Mouse (Mus musculus) MEL (cell line): ENCODE data around the gene Sprr1b. TPM values are rescaled to one million over a fixed set of nuclear protein-coding genes. Genes with fewer than 3 reads are reported as not detected.

ENCODE experiments used
- DNase-seq: peaks from one replicate; pipeline ENCODE4 v3.0.0; 2011; ENCODE audit warnings: low read depth, low spot score
- H3K27ac ChIP-seq: 2 replicates; pipeline ENCODE4 v1.5.1; 2012; ENCODE audit warnings: low read depth, mild to moderate bottlenecking, control low read depth, low read length, moderate library complexity; ENCODE audit not compliant: control insufficient read depth
- H3K27me3 ChIP-seq, 2 experiments: fragments of 150-350 bp in 1 of 2; sonication (generic) in 1 of 2; 2 replicates each; pipeline ENCODE4 v1.6.1; 2012; ENCODE audit warnings: low read length in 2 of 2, mild to moderate bottlenecking in 2 of 2, improper control_type of control experiment in 1 of 2, moderate library complexity in 1 of 2; ENCODE audit not compliant: insufficient read depth in 2 of 2, control insufficient read depth in 1 of 2
- H3K36me3 ChIP-seq, 2 experiments: 2 replicates each; pipeline ENCODE4 v1.6.1; 2012 to 2014; ENCODE audit warnings: low read length in 2 of 2, improper control_type of control experiment in 1 of 2, inconsistent platforms in 1 of 2, mild to moderate bottlenecking in 1 of 2; ENCODE audit not compliant: insufficient read depth in 2 of 2, control insufficient read depth in 1 of 2
- H3K4me1 ChIP-seq, 2 experiments: fragments of 150-350 bp in 1 of 2; sonication (generic) in 1 of 2; 2 replicates each; pipeline ENCODE4 v1.6.1; 2012; ENCODE audit warnings: low read length in 2 of 2, improper control_type of control experiment in 1 of 2, mild to moderate bottlenecking in 1 of 2; ENCODE audit not compliant: insufficient read depth in 2 of 2, control insufficient read depth in 1 of 2
- H3K4me3 ChIP-seq, 2 experiments: fragments of 150-350 bp in 1 of 2; sonication (generic) in 1 of 2; 2 replicates each; pipeline ENCODE4 v1.5.1; 2012; ENCODE audit warnings: low read depth in 2 of 2, low read length in 2 of 2, mild to moderate bottlenecking in 2 of 2, moderate library complexity in 2 of 2, control low read depth in 1 of 2, improper control_type of control experiment in 1 of 2; ENCODE audit not compliant: control insufficient read depth in 1 of 2, insufficient read depth in 1 of 2
- H3K79me2 ChIP-seq: 2 replicates; pipeline ENCODE4 v1.6.1; 2012; ENCODE audit warnings: mild to moderate bottlenecking, low read length, moderate library complexity; ENCODE audit not compliant: control insufficient read depth, poor library complexity, insufficient read depth
- H3K9ac ChIP-seq: 2 replicates; pipeline ENCODE4 v1.6.1; 2012; ENCODE audit warnings: low read depth, mild to moderate bottlenecking, control low read depth, low read length, moderate library complexity; ENCODE audit not compliant: control insufficient read depth, poor library complexity, severe bottlenecking
- H3K9me3 ChIP-seq: fragments of 150-350 bp; sonication (generic); replicated peaks from 2 replicates; pipeline ENCODE4 v1.6.1; 2012; ENCODE audit warnings: mild to moderate bottlenecking, low read length, improper control_type of control experiment, moderate library complexity; ENCODE audit not compliant: insufficient read depth
- BHLHE40 ChIP-seq: IDR thresholded peaks from 2 replicates; pipeline ENCODE4 v1.6.1; 2012; ENCODE audit warnings: low read depth, mild to moderate bottlenecking, inconsistent platforms, low read length, improper control_type of control experiment, borderline replicate concordance
- CHD1 ChIP-seq: IDR thresholded peaks from 2 replicates; pipeline ENCODE4 v1.6.1; 2012; ENCODE audit warnings: low read depth, mild to moderate bottlenecking, inconsistent platforms, low read length, improper control_type of control experiment
- CTCF ChIP-seq, 3 experiments: IDR thresholded peaks in 2 of 3; conservative IDR thresholded peaks in 1 of 3; 2 replicates each; pipeline ENCODE4 v1.5.1; 2011 to 2012; ENCODE audit warnings: low read length in 3 of 3, low read depth in 2 of 3, mild to moderate bottlenecking in 2 of 3, improper control_type of control experiment in 1 of 3, inconsistent platforms in 1 of 3, mixed read lengths in 1 of 3, moderate library complexity in 1 of 3; ENCODE audit not compliant: control insufficient read depth in 1 of 3, insufficient read depth in 1 of 3, poor library complexity in 1 of 3, severe bottlenecking in 1 of 3
- E2F4 ChIP-seq: IDR thresholded peaks from 2 replicates; pipeline ENCODE4 v1.6.1; 2011; ENCODE audit warnings: low read depth, low read length, improper control_type of control experiment, borderline replicate concordance
- ELF1 ChIP-seq: IDR thresholded peaks from 2 replicates; pipeline ENCODE4 v1.6.1; 2014; ENCODE audit warnings: low read depth, mild to moderate bottlenecking, inconsistent platforms, low read length, improper control_type of control experiment, moderate library complexity
- EP300 ChIP-seq, 2 experiments: IDR thresholded peaks; 2 replicates each; pipeline ENCODE4 v1.6.1; 2011; ENCODE audit warnings: improper control_type of control experiment in 2 of 2, low read length in 2 of 2, low read depth in 1 of 2, mild to moderate bottlenecking in 1 of 2
- ETS1 ChIP-seq: IDR thresholded peaks from 2 replicates; pipeline ENCODE4 v1.6.1; 2012; ENCODE audit warnings: low read depth, mild to moderate bottlenecking, inconsistent platforms, low read length, improper control_type of control experiment, moderate library complexity
- GABPA ChIP-seq: IDR thresholded peaks from 2 replicates; pipeline ENCODE4 v1.6.1; 2012; ENCODE audit warnings: low read depth, mild to moderate bottlenecking, inconsistent platforms, low read length, improper control_type of control experiment, moderate library complexity
- MXI1 ChIP-seq: IDR thresholded peaks from 2 replicates; pipeline ENCODE4 v1.6.1; 2011; ENCODE audit warnings: mild to moderate bottlenecking, low read depth, low read length, improper control_type of control experiment
- MYB ChIP-seq: IDR thresholded peaks from 2 replicates; pipeline ENCODE4 v1.6.1; 2011; ENCODE audit warnings: mild to moderate bottlenecking, low read depth, low read length, improper control_type of control experiment
- POLR2AphosphoS5 ChIP-seq: IDR thresholded peaks from 2 replicates; pipeline ENCODE4 v1.6.1; 2012; ENCODE audit warnings: low read depth, borderline replicate concordance, mild to moderate bottlenecking, inconsistent platforms, low read length, moderate library complexity, mixed read lengths
- SIN3A ChIP-seq: IDR thresholded peaks from 2 replicates; pipeline ENCODE4 v1.6.1; 2012; ENCODE audit warnings: low read length, improper control_type of control experiment, inconsistent platforms
- SMC3 ChIP-seq: IDR thresholded peaks from 2 replicates; pipeline ENCODE4 v1.6.1; 2011; ENCODE audit warnings: low read depth, low read length, improper control_type of control experiment
- TAL1 ChIP-seq: IDR thresholded peaks from 2 replicates; pipeline ENCODE4 v1.6.1; 2012; ENCODE audit warnings: mild to moderate bottlenecking, inconsistent platforms, low read length, moderate library complexity, mixed read lengths
- TBP ChIP-seq: IDR thresholded peaks from 2 replicates; pipeline ENCODE4 v1.8.0; 2011; ENCODE audit warnings: low read depth, low read length, improper control_type of control experiment
- TCF12 ChIP-seq: IDR thresholded peaks from 2 replicates; pipeline ENCODE4 v1.6.1; 2014; ENCODE audit warnings: low read depth, mild to moderate bottlenecking, inconsistent platforms, low read length, improper control_type of control experiment, moderate library complexity
- ZC3H11A ChIP-seq: IDR thresholded peaks from 2 replicates; pipeline ENCODE4 v1.6.1; 2012; ENCODE audit warnings: low read depth, mild to moderate bottlenecking, inconsistent platforms, low read length, improper control_type of control experiment
- ZKSCAN1 ChIP-seq: IDR thresholded peaks from 2 replicates; pipeline ENCODE4 v1.6.1; 2012; ENCODE audit warnings: low read depth, mild to moderate bottlenecking, inconsistent platforms, low read length, improper control_type of control experiment, moderate library complexity
- ZMIZ1 ChIP-seq: IDR thresholded peaks from 2 replicates; pipeline ENCODE4 v1.6.1; 2012; ENCODE audit warnings: low read depth, mild to moderate bottlenecking, inconsistent platforms, low read length, improper control_type of control experiment, moderate library complexity
- ZNF384 ChIP-seq: IDR thresholded peaks from 2 replicates; pipeline ENCODE4 v1.6.1; 2012; ENCODE audit warnings: low read depth, mild to moderate bottlenecking, inconsistent platforms, low read length, improper control_type of control experiment
- polyA plus RNA-seq, 2 experiments: library from polyadenylated mRNA; stranded (reverse) in 1 of 2; unstranded in 1 of 2; fragments of >175 nt in 1 of 2; fragments of >200 nt in 1 of 2; gene quantifications; 2 replicates each; pipeline versions ENCODE4 v1.2.1 to v1.2.4; 2012; ENCODE audit warnings: low replicate concordance in 2 of 2, low read depth in 1 of 2; ENCODE audit not compliant: insufficient read length in 2 of 2, insufficient read depth in 1 of 2, missing spikeins in 1 of 2
- total RNA-seq: library from RNA; depleted of rRNA; stranded (reverse); fragments of 300-350 nt; gene quantifications from 2 replicates; pipeline ENCODE4 v1.2.3, GENCODE M21; 2012

Gene Sprr1b
- total and polyA plus RNA-seq, 3 experiments = not detected

DNA sequence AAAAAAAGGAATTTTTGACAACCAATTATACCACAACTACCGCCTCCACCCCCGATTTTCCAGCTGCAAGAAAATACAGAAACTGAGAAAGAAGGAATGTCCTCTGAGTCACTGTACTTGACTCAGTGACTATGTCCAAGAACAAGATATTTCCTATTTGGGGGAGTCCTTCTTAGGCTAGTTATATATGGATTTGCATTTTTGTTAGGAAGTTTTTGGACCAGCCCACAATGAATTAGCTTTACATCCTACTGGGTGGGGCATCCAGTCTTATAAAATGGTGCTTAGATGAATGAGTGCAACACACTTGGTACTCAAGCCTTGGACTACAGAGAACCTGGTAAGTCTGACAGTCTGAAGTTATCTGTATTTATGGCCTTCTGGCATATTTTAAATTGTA is 6.3 kb downstream of the Sprr1b start, which contains the start of gene Sprr2k:
TSS of gene Sprr2k (plus strand) at position 301 of the 400 bp plus-strand sequence.
- Histone ChIP-seq H3K27ac (no peak within 1 kb of the TSS), H3K4me1 (no peaks in the 10 kb centered on the region), H3K9me3 (no peaks in the 10 kb centered on the region), H3K36me3 (no peaks in the 10 kb centered on the region), H3K9ac (no peak within 1 kb of the TSS), H3K27me3 (no peaks in the 10 kb centered on the region), H3K79me2 (no peaks in the 10 kb centered on the region), H3K4me3 (no peak within 1 kb of the TSS)
- no peak for DNase-seq
- TF ChIP-seq TAL1 (no peak), ZNF384 (no peak), CHD1 (no peak), CTCF (IDR thresholded peaks at IDR 0.05 in 2 of 3, conservative IDR thresholded peaks at IDR 0.05 in 1 of 3; ENCODE audit: control insufficient read depth in 1 of 3, insufficient read depth in 1 of 3, low read depth in 2 of 3, low read length in 3 of 3, poor library complexity in 1 of 3, severe bottlenecking in 1 of 3) (no peak), SIN3A (no peak), MXI1 (no peak), ZKSCAN1 (no peak), TCF12 (no peak), ELF1 (no peak), E2F4 (no peak), ZMIZ1 (no peak), BHLHE40 (no peak), ZC3H11A (no peak), EP300 (IDR thresholded peaks at IDR 0.05; ENCODE audit: low read depth in 1 of 2, low read length in 2 of 2) (no peak), POLR2AphosphoS5 (no peak), TBP (no peak), MYB (no peak), SMC3 (no peak), GABPA (no peak), ETS1 (no peak)

GRCm38 (mm10) chr3:92429323-92429722 is 9.3 kb downstream of the Sprr1b start, which contains the start of gene Gm9774:
TSS of gene Gm9774 (minus strand) at chr3:92429423.
- H3K27me3 ChIP-seq = no peaks in the 10 kb centered on the region
- no peak within 1 kb of the TSS for H3K27ac ChIP-seq
- no peak within 1 kb of the TSS for H3K9ac ChIP-seq
- H3K79me2 ChIP-seq = no peaks in the 10 kb centered on the region
- no peak for TF ChIP-seq ZMIZ1
- TF ChIP-seq EP300 (IDR thresholded peaks at IDR 0.05; ENCODE audit: low read depth in 1 of 2, low read length in 2 of 2) = no peak
- TF ChIP-seq CTCF (IDR thresholded peaks at IDR 0.05 in 2 of 3, conservative IDR thresholded peaks at IDR 0.05 in 1 of 3; ENCODE audit: control insufficient read depth in 1 of 3, insufficient read depth in 1 of 3, low read depth in 2 of 3, low read length in 3 of 3, poor library complexity in 1 of 3, severe bottlenecking in 1 of 3) = no peak
- H3K9me3 ChIP-seq = no peaks in the 10 kb centered on the region
- no peaks in the 10 kb centered on the region for H3K36me3 ChIP-seq
- DNase-seq = no peak
- H3K4me3 ChIP-seq = no peak within 1 kb of the TSS
- H3K4me1 ChIP-seq = no peaks in the 10 kb centered on the region
